Mouse (Mus musculus): ENCODE results near the gene Olfr749. TPM values are rescaled to one million over a fixed set of nuclear protein-coding genes. Genes with fewer than 3 reads are reported as not detected.

Gene Olfr749
- total and polyA plus RNA-seq, 3 experiments: not detected

GRCm38 (mm10) chr14:50707073-50707472, 37.8 kb downstream of the Olfr749 start, which contains the start of gene Olfr748:
Gene Olfr748 (plus strand): TSS chr14:50707373.
- dilution Hi-C loops (cut with MboI; ENCODE audit: extremely low pct_ligation_motif_present, extremely low pct_unique_long_range_greater_than_20kb, low sequenced_read_pairs): no loop called here
- TF ChIP-seq MXI1 (IDR thresholded peaks at IDR 0.05; ENCODE audit: low read depth, low read length) (no peak), SIN3A (IDR thresholded peaks at IDR 0.05; ENCODE audit: low read length) (no peak), IRF4 (IDR thresholded peaks at IDR 0.05; ENCODE audit: low read depth, low read length) (no peak), MAX (IDR thresholded peaks at IDR 0.05; ENCODE audit: low read length) (no peak), RCOR1 (conservative IDR thresholded peaks at IDR 0.05; ENCODE audit: low read depth, low read length) (no peak), BHLHE40 (IDR thresholded peaks at IDR 0.05; ENCODE audit: low read depth, low read length) (no peak), PAX5 (IDR thresholded peaks at IDR 0.05; ENCODE audit: low read length) (no peak), HCFC1 (IDR thresholded peaks at IDR 0.05; ENCODE audit: low read depth, low read length) (no peak), ELF1 (IDR thresholded peaks at IDR 0.05; ENCODE audit: low read depth, low read length) (no peak), UBTF (IDR thresholded peaks at IDR 0.05; ENCODE audit: low read depth, low read length) (no peak), USF2 (conservative IDR thresholded peaks at IDR 0.05; ENCODE audit: low read depth, low read length) (no peak)

GRCm38 (mm10) chr14:50693106-50693505, 51.8 kb downstream of the Olfr749 start, which contains the start of gene Olfr747:
Gene Olfr747 (minus strand): TSS chr14:50693206.
- Histone ChIP-seq H3K4me3 (replicated peaks in 1 of 3; ENCODE audit: low read depth in 2 of 3, low read length in 2 of 3, poor library complexity in 1 of 3) (no peak within 1 kb of the TSS), H3K27me3 (replicated peaks) (peaks cover 45% of the 10 kb centered on the region), H3K27ac (ENCODE audit: insufficient read depth, low read depth) (no peak within 1 kb of the TSS), H3K9ac (ENCODE audit: insufficient read depth, low read depth) (no peak within 1 kb of the TSS), H3K79me2 (replicated peaks; ENCODE audit: control insufficient read depth, extremely low read depth, insufficient read depth, poor library complexity, severe bottlenecking) (no peaks in the 10 kb centered on the region), H3K9me3 (replicated peaks; ENCODE audit: low read length) (no peaks in the 10 kb centered on the region), H3K4me1 (ENCODE audit: control insufficient read depth in 1 of 2, insufficient read depth in 2 of 2) (no peaks in the 10 kb centered on the region), H3K4me2 (ENCODE audit: insufficient read depth, low read depth, poor library complexity, severe bottlenecking) (no peak within 1 kb of the TSS), H3K36me3 (replicated peaks in 1 of 2; ENCODE audit: control insufficient read depth in 1 of 2, insufficient read depth in 1 of 2, low read length in 1 of 2) (no peaks in the 10 kb centered on the region)
- dilution Hi-C loops (cut with MboI; ENCODE audit: extremely low pct_ligation_motif_present, extremely low pct_unique_long_range_greater_than_20kb, low sequenced_read_pairs) (no loop called here), in situ Hi-C loops (cut with MboI; ENCODE audit: low pct_ligation_motif_present, low pct_unique_long_range_greater_than_20kb, low sequenced_read_pairs) (no loop called here)
- DNase-seq (ENCODE audit: extremely low read depth): no peak
- TF ChIP-seq UBTF (IDR thresholded peaks at IDR 0.05; ENCODE audit: low read depth, low read length): no peak
- TF ChIP-seq RCOR1 (conservative IDR thresholded peaks at IDR 0.05; ENCODE audit: low read depth, low read length): no peak
- TF ChIP-seq POLR2A (IDR thresholded peaks at IDR 0.05; ENCODE audit: low read depth, low read length): no peak
- TF ChIP-seq PAX5 (IDR thresholded peaks at IDR 0.05; ENCODE audit: low read length): no peak
- TF ChIP-seq ZC3H11A (IDR thresholded peaks at IDR 0.05; ENCODE audit: low read depth, low read length): no peak
- TF ChIP-seq USF2 (conservative IDR thresholded peaks at IDR 0.05; ENCODE audit: low read depth, low read length): no peak
- no peak for TF ChIP-seq E2F4 (IDR thresholded peaks at IDR 0.05; ENCODE audit: insufficient replicate concordance, low read depth, low read length)
- no peak for TF ChIP-seq NRF1 (IDR thresholded peaks at IDR 0.05; ENCODE audit: low read depth, low read length)
- TF ChIP-seq MXI1 (IDR thresholded peaks at IDR 0.05; ENCODE audit: low read depth, low read length): no peak

More at GRCm38 (mm10) chr14:50707073-50707472, 37.8 kb downstream of the Olfr749 start, which contains the start of gene Olfr748:
- Histone ChIP-seq H3K4me1 (ENCODE audit: control insufficient read depth in 1 of 2, insufficient read depth in 2 of 2) (no peaks in the 10 kb centered on the region), H3K9me3 (replicated peaks; ENCODE audit: low read length) (no peaks in the 10 kb centered on the region), H3K9ac (ENCODE audit: insufficient read depth, low read depth) (no peak within 1 kb of the TSS), H3K27ac (ENCODE audit: insufficient read depth, low read depth) (no peak within 1 kb of the TSS), H3K36me3 (replicated peaks in 1 of 2; ENCODE audit: control insufficient read depth in 1 of 2, insufficient read depth in 1 of 2, low read length in 1 of 2) (no peaks in the 10 kb centered on the region), H3K79me2 (replicated peaks; ENCODE audit: control insufficient read depth, extremely low read depth, insufficient read depth, poor library complexity, severe bottlenecking) (no peaks in the 10 kb centered on the region), H3K27me3 (replicated peaks) (peaks cover 4% of the 10 kb centered on the region), H3K4me2 (ENCODE audit: insufficient read depth, low read depth, poor library complexity, severe bottlenecking) (no peak within 1 kb of the TSS), H3K4me3 (replicated peaks in 1 of 3; ENCODE audit: low read depth in 2 of 3, low read length in 2 of 3, poor library complexity in 1 of 3) (no peak within 1 kb of the TSS)
- in situ Hi-C loops (cut with MboI; ENCODE audit: low pct_ligation_motif_present, low pct_unique_long_range_greater_than_20kb, low sequenced_read_pairs): no loop called here
- DNase-seq (ENCODE audit: extremely low read depth): no peak

Other genes starting within 250 kb of the Olfr749 start
- not detected in 2 replicates for gene Olfr742, start 241.5 kb downstream of the Olfr749 start, total RNA-seq (2012; rRNA removed)
- not detected in 2 replicates for gene Olfr742, start 241.5 kb downstream of the Olfr749 start, total RNA-seq (2014; rRNA removed)
- not detected in 2 replicates for gene Olfr742, start 241.5 kb downstream of the Olfr749 start, polyA plus RNA-seq (2012; ENCODE audit: insufficient read length, low read depth)
- gene Olfr743, start 223.3 kb downstream of the Olfr749 start, total RNA-seq (2012; rRNA removed): not detected in 2 replicates
- gene Olfr743, start 223.3 kb downstream of the Olfr749 start, total RNA-seq (2014; rRNA removed): not detected in 2 replicates
- gene Olfr743, start 223.3 kb downstream of the Olfr749 start, polyA plus RNA-seq (2012; ENCODE audit: insufficient read length, low read depth): not detected in 2 replicates
- gene Olfr744, start 130.2 kb downstream of the Olfr749 start, total RNA-seq (2012; rRNA removed): not detected in 2 replicates
- gene Olfr744, start 130.2 kb downstream of the Olfr749 start, total RNA-seq (2014; rRNA removed): not detected in 2 replicates
- not detected in 2 replicates for gene Olfr744, start 130.2 kb downstream of the Olfr749 start, polyA plus RNA-seq (2012; ENCODE audit: insufficient read length, low read depth)
- not detected in 2 replicates for gene Olfr745, start 105.7 kb downstream of the Olfr749 start, total RNA-seq (2012; rRNA removed)
- gene Olfr745, start 105.7 kb downstream of the Olfr749 start, total RNA-seq (2014; rRNA removed): not detected in 2 replicates
- not detected in 2 replicates for gene Olfr745, start 105.7 kb downstream of the Olfr749 start, polyA plus RNA-seq (2012; ENCODE audit: insufficient read length, low read depth)
- not detected in 2 replicates for gene Olfr746, start 98.0 kb downstream of the Olfr749 start, total RNA-seq (2012; rRNA removed)
- gene Olfr746, start 98.0 kb downstream of the Olfr749 start, total RNA-seq (2014; rRNA removed): not detected in 2 replicates
- gene Olfr746, start 98.0 kb downstream of the Olfr749 start, polyA plus RNA-seq (2012; ENCODE audit: insufficient read length, low read depth): not detected in 2 replicates
- not detected in 2 replicates for gene Olfr747, start 51.9 kb downstream of the Olfr749 start, total RNA-seq (2012; rRNA removed)
- gene Olfr747, start 51.9 kb downstream of the Olfr749 start, total RNA-seq (2014; rRNA removed): not detected in 2 replicates
- gene Olfr747, start 51.9 kb downstream of the Olfr749 start, polyA plus RNA-seq (2012; ENCODE audit: insufficient read length, low read depth): not detected in 2 replicates
- not detected in 2 replicates for gene Olfr748, start 37.7 kb downstream of the Olfr749 start, total RNA-seq (2012; rRNA removed)
- not detected in 2 replicates for gene Olfr748, start 37.7 kb downstream of the Olfr749 start, total RNA-seq (2014; rRNA removed)
- not detected in 2 replicates for gene Olfr748, start 37.7 kb downstream of the Olfr749 start, polyA plus RNA-seq (2012; ENCODE audit: insufficient read length, low read depth)
- 53.4 and 57.8 TPM in 2 replicates for gene Ttc5, start 40.4 kb upstream of the Olfr749 start, total RNA-seq (2012; rRNA removed)
- gene Ttc5, start 40.4 kb upstream of the Olfr749 start, total RNA-seq (2014; rRNA removed): 65.0 and 72.1 TPM in 2 replicates
- 44.3 and 44.5 TPM in 2 replicates for gene Ttc5, start 40.4 kb upstream of the Olfr749 start, polyA plus RNA-seq (2012; ENCODE audit: insufficient read length, low read depth)
- gene Ccnb1ip1, start 62.6 kb upstream of the Olfr749 start, total RNA-seq (2012; rRNA removed): 2.7 and 4.2 TPM in 2 replicates
- not detected in 2 replicates for gene Ccnb1ip1, start 62.6 kb upstream of the Olfr749 start, total RNA-seq (2014; rRNA removed)
- gene Ccnb1ip1, start 62.6 kb upstream of the Olfr749 start, polyA plus RNA-seq (2012; ENCODE audit: insufficient read length, low read depth): not detected in 2 replicates
- 55.9 and 64.6 TPM in 2 replicates for gene Parp2, start 62.7 kb upstream of the Olfr749 start, total RNA-seq (2012; rRNA removed)
- 95.9 and 117 TPM in 2 replicates for gene Parp2, start 62.7 kb upstream of the Olfr749 start, total RNA-seq (2014; rRNA removed)
- 82.3 and 90.9 TPM in 2 replicates for gene Parp2, start 62.7 kb upstream of the Olfr749 start, polyA plus RNA-seq (2012; ENCODE audit: insufficient read length, low read depth)
- 12.2 and 14.7 TPM in 2 replicates for gene Tep1, start 125.5 kb upstream of the Olfr749 start, total RNA-seq (2012; rRNA removed)
- gene Tep1, start 125.5 kb upstream of the Olfr749 start, total RNA-seq (2014; rRNA removed): 3.5 and 4.1 TPM in 2 replicates
- 12.9 and 14.0 TPM in 2 replicates for gene Tep1, start 125.5 kb upstream of the Olfr749 start, polyA plus RNA-seq (2012; ENCODE audit: insufficient read length, low read depth)
- gene Klhl33, start 152.4 kb upstream of the Olfr749 start, total RNA-seq (2012; rRNA removed): not detected in 2 replicates
- not detected in 2 replicates for gene Klhl33, start 152.4 kb upstream of the Olfr749 start, total RNA-seq (2014; rRNA removed)
- gene Klhl33, start 152.4 kb upstream of the Olfr749 start, polyA plus RNA-seq (2012; ENCODE audit: insufficient read length, low read depth): not detected in 2 replicates
- gene Osgep, start 179.8 kb upstream of the Olfr749 start, total RNA-seq (2012; rRNA removed): 39.1 and 41.7 TPM in 2 replicates
- gene Osgep, start 179.8 kb upstream of the Olfr749 start, total RNA-seq (2014; rRNA removed): 88.7 and 90.4 TPM in 2 replicates
- gene Osgep, start 179.8 kb upstream of the Olfr749 start, polyA plus RNA-seq (2012; ENCODE audit: insufficient read length, low read depth): 48.4 and 57.6 TPM in 2 replicates
- 178 and 250 TPM in 2 replicates for gene Apex1, start 179.9 kb upstream of the Olfr749 start, total RNA-seq (2012; rRNA removed)
- 417 and 427 TPM in 2 replicates for gene Apex1, start 179.9 kb upstream of the Olfr749 start, total RNA-seq (2014; rRNA removed)
- gene Apex1, start 179.9 kb upstream of the Olfr749 start, polyA plus RNA-seq (2012; ENCODE audit: insufficient read length, low read depth): 353 and 354 TPM in 2 replicates
- gene Pip4p1, start 185.8 kb upstream of the Olfr749 start, total RNA-seq (2012; rRNA removed): 18.1 and 21.2 TPM in 2 replicates
- 28.1 and 29.2 TPM in 2 replicates for gene Pip4p1, start 185.8 kb upstream of the Olfr749 start, total RNA-seq (2014; rRNA removed)
- gene Pip4p1, start 185.8 kb upstream of the Olfr749 start, polyA plus RNA-seq (2012; ENCODE audit: insufficient read length, low read depth): 31.1 and 35.5 TPM in 2 replicates
- 99.3 and 113 TPM in 2 replicates for gene Pnp, start 186.0 kb upstream of the Olfr749 start, total RNA-seq (2012; rRNA removed)
- gene Pnp, start 186.0 kb upstream of the Olfr749 start, total RNA-seq (2014; rRNA removed): 118 and 128 TPM in 2 replicates
- 65.9 and 80.0 TPM in 2 replicates for gene Pnp, start 186.0 kb upstream of the Olfr749 start, polyA plus RNA-seq (2012; ENCODE audit: insufficient read length, low read depth)
- not detected in 2 replicates for gene Gm49342, start 199.4 kb upstream of the Olfr749 start, total RNA-seq (2012; rRNA removed)
- gene Gm49342, start 199.4 kb upstream of the Olfr749 start, total RNA-seq (2014; rRNA removed): 108 and 120 TPM in 2 replicates
- 50.6 and 100 TPM in 2 replicates for gene Gm49342, start 199.4 kb upstream of the Olfr749 start, polyA plus RNA-seq (2012; ENCODE audit: insufficient read length, low read depth)
- 0.21 TPM in 2 replicates for gene Pnp2, start 210.9 kb upstream of the Olfr749 start, total RNA-seq (2012; rRNA removed)
- gene Pnp2, start 210.9 kb upstream of the Olfr749 start, total RNA-seq (2014; rRNA removed): 0.43 TPM in 1 of 2 replicates, not detected in the other
- 0.91 TPM in 1 of 2 replicates, not detected in the other for gene Pnp2, start 210.9 kb upstream of the Olfr749 start, polyA plus RNA-seq (2012; ENCODE audit: insufficient read length, low read depth)